Mouse (Mus musculus): Measurements from ENCODE around the gene Anapc1.

Gene Anapc1

GRCm38 (mm10) chr2:128686921-128687557, at the start of gene Anapc1:
Gene Anapc1 (minus strand): TSS chr2:128687391.
- in situ Hi-C loops (cut with MboI; ENCODE audit: unreplicated experiment in 2 of 2), result loop anchor here in 1 of 2 experiments (25.0 kb wide), 1 partner anchor 375 kb away; the partner anchor contains the start of gene Ttl

GRCm38 (mm10) chr2:128735089-128735488, 47.9 kb upstream of the Anapc1 start:
- in situ Hi-C loops (cut with MboI; ENCODE audit: unreplicated experiment in 2 of 2), result no loop called here

- in situ Hi-C loops (cut with MboI; ENCODE audit: unreplicated experiment in 2 of 2), result no loop called here
These were observed 44.8 kb upstream of the Anapc1 start for GRCm38 (mm10) chr2:128731951-128732350.

- in situ Hi-C loops (cut with MboI; ENCODE audit: unreplicated experiment in 2 of 2), result no loop called here
These were observed 44.3 kb upstream of the Anapc1 start for GRCm38 (mm10) chr2:128731514-128731913.

- in situ Hi-C loops (cut with MboI; ENCODE audit: unreplicated experiment in 2 of 2), result no loop called here
These were observed 42.0 kb upstream of the Anapc1 start for GRCm38 (mm10) chr2:128729141-128729540.

GRCm38 (mm10) chr2:128728066-128728465, 40.9 kb upstream of the Anapc1 start:
- in situ Hi-C loops (cut with MboI; ENCODE audit: unreplicated experiment in 2 of 2), result no loop called here

GRCm38 (mm10) chr2:128727552-128727951, 40.4 kb upstream of the Anapc1 start:
- in situ Hi-C loops (cut with MboI; ENCODE audit: unreplicated experiment in 2 of 2), result no loop called here

GRCm38 (mm10) chr2:128726626-128727025, 39.4 kb upstream of the Anapc1 start:
- in situ Hi-C loops (cut with MboI; ENCODE audit: unreplicated experiment in 2 of 2), result no loop called here

- in situ Hi-C loops (cut with MboI; ENCODE audit: unreplicated experiment in 2 of 2), result no loop called here
These were observed 38.9 kb upstream of the Anapc1 start for GRCm38 (mm10) chr2:128726067-128726466.

GRCm38 (mm10) chr2:128722106-128722710, 35.0 kb upstream of the Anapc1 start:
- in situ Hi-C loops (cut with MboI; ENCODE audit: unreplicated experiment in 2 of 2), result no loop called here

- in situ Hi-C loops (cut with MboI; ENCODE audit: unreplicated experiment in 2 of 2), result no loop called here
These were observed 32.2 kb upstream of the Anapc1 start for GRCm38 (mm10) chr2:128719380-128719779.

GRCm38 (mm10) chr2:128715979-128716378, 28.8 kb upstream of the Anapc1 start:
- in situ Hi-C loops (cut with MboI; ENCODE audit: unreplicated experiment in 2 of 2), result no loop called here

GRCm38 (mm10) chr2:128714724-128715241, 27.6 kb upstream of the Anapc1 start:
- in situ Hi-C loops (cut with MboI; ENCODE audit: unreplicated experiment in 2 of 2), result no loop called here

- in situ Hi-C loops (cut with MboI; ENCODE audit: unreplicated experiment in 2 of 2), result no loop called here
These were observed 26.4 kb upstream of the Anapc1 start for GRCm38 (mm10) chr2:128713548-128714003.

- in situ Hi-C loops (cut with MboI; ENCODE audit: unreplicated experiment in 2 of 2), result no loop called here
These were observed 25.7 kb upstream of the Anapc1 start for GRCm38 (mm10) chr2:128712940-128713339.

GRCm38 (mm10) chr2:128710609-128711008, 23.4 kb upstream of the Anapc1 start:
- in situ Hi-C loops (cut with MboI; ENCODE audit: unreplicated experiment in 2 of 2), result no loop called here

GRCm38 (mm10) chr2:128709264-128709663, 22.1 kb upstream of the Anapc1 start:
- in situ Hi-C loops (cut with MboI; ENCODE audit: unreplicated experiment in 2 of 2), result no loop called here

GRCm38 (mm10) chr2:128704474-128704873, 17.3 kb upstream of the Anapc1 start:
- in situ Hi-C loops (cut with MboI; ENCODE audit: unreplicated experiment in 2 of 2), result no loop called here

- in situ Hi-C loops (cut with MboI; ENCODE audit: unreplicated experiment in 2 of 2), result loop anchor here (5.0 to 25.0 kb wide), 7 partner anchors 118 to 1105 kb away; partner anchors contain the start of genes Tmem87b (in 2 of the 2), Zc3h8 (in 2 of the 2) and Ttl (in 1 of the 2)
These were observed 12.2 kb upstream of the Anapc1 start for GRCm38 (mm10) chr2:128699201-128699885.

- in situ Hi-C loops (cut with MboI; ENCODE audit: unreplicated experiment in 2 of 2), result loop anchor here (5.0 to 25.0 kb wide), 7 partner anchors 119 to 1104 kb away; partner anchors contain the start of genes Tmem87b (in 2 of the 2), Zc3h8 (in 2 of the 2) and Ttl (in 1 of the 2)
These were observed 11.5 kb upstream of the Anapc1 start, which contains the start of gene Mertk for GRCm38 (mm10) chr2:128698693-128699181. Gene Mertk (plus strand): TSS chr2:128698956.

All from v-Abl transformed pro-B cells (cell line).